Mouse (Mus musculus) heart, postnatal 0 days (tissue): ENCODE results near the gene Mr1. TPM values are rescaled to one million over a fixed set of nuclear protein-coding genes. Genes with fewer than 3 reads are reported as not detected.
A peak's percentile ranks its signal among the peaks of the same experiment; 100 is the strongest.

ENCODE experiments used
- ATAC-seq: fragments of 200-750 bp; cut with Nextera tagmentation; 2 replicates; pipeline ENCODE4 v1.8.0; 2017; ENCODE audit warnings: low read depth, moderate number of reproducible peaks, moderate library complexity; ENCODE audit not compliant: insufficient read depth
- DNase-seq: peaks from one replicate; pipeline ENCODE4 v3.0.0-alpha.2; 2016; ENCODE audit warnings: low spot score
- H3K27ac ChIP-seq: fragments of 300-500 bp; sonication (generic); 2 replicates; pipeline ENCODE4 v1.5.1; 2014; ENCODE audit warnings: low read depth, mild to moderate bottlenecking
- H3K27me3 ChIP-seq: fragments of 300-500 bp; sonication (generic); 2 replicates; pipeline ENCODE4 v1.6.1; 2014; ENCODE audit warnings: low read length, mixed read lengths; ENCODE audit not compliant: control insufficient read depth, insufficient read depth
- H3K36me3 ChIP-seq: fragments of 300-500 bp; sonication (generic); replicated peaks from 2 replicates; pipeline ENCODE4 v1.6.1; 2014; ENCODE audit warnings: low read length, mixed read lengths; ENCODE audit not compliant: control insufficient read depth, insufficient read depth
- H3K4me1 ChIP-seq: fragments of 300-500 bp; sonication (generic); 2 replicates; pipeline ENCODE4 v1.6.1; 2014; ENCODE audit warnings: antibody characterized with exemption; ENCODE audit not compliant: control insufficient read depth, insufficient read depth
- H3K4me2 ChIP-seq: fragments of 300-500 bp; sonication (generic); 2 replicates; pipeline ENCODE4 v1.6.1; 2014; ENCODE audit warnings: low read depth, mild to moderate bottlenecking, low read length, moderate library complexity
- H3K4me3 ChIP-seq: fragments of 300-500 bp; sonication (generic); 2 replicates; pipeline ENCODE4 v1.5.1; 2014; ENCODE audit warnings: low read depth, low read length
- H3K9ac ChIP-seq: fragments of 300-500 bp; sonication (generic); replicated peaks from 2 replicates; pipeline ENCODE4 v1.6.1; 2014; ENCODE audit warnings: low read depth, low read length, mixed read lengths
- H3K9me3 ChIP-seq: fragments of 300-500 bp; sonication (generic); replicated peaks from 2 replicates; pipeline ENCODE4 v1.6.1; 2016; ENCODE audit warnings: low read length; ENCODE audit not compliant: control insufficient read depth
- CTCF ChIP-seq: IDR thresholded peaks from 2 replicates; pipeline ENCODE4 v1.5.1; 2016; ENCODE audit warnings: antibody characterized with exemption, control low read depth, low read depth
- EP300 ChIP-seq: IDR thresholded peaks from 2 replicates; pipeline ENCODE4 v1.6.1; 2016; ENCODE audit warnings: antibody characterized with exemption, low read depth
- WGBS: fragments of 180-500 bp; shearing (Covaris S2); extraction: QIAGEN DNeasy Blood & Tissue Kit; methylation state at CpG from one replicate; pipeline ENCODE4 v1.1.7; 2014; 5-methylcytosine and 5-hydroxymethylcytosine counted together
- polyA plus RNA-seq: library from polyadenylated mRNA; unstranded; fragments of >200 nt; fragmentation: Nextera tagmentation; extraction: Ambion mirVana; gene quantifications from 2 replicates; pipeline ENCODE4 v1.2.1, GENCODE M21; 2015
- total RNA-seq: library from RNA; depleted of rRNA; stranded (reverse); fragments of >200 nt; gene quantifications from 2 replicates; pipeline ENCODE4 v1.2.3, GENCODE M21; 2014; ENCODE audit warnings: low replicate concordance

Gene Mr1
- total and polyA plus RNA-seq, 2 experiments from 2014 or later, result 6.5 to 8.2 TPM

DNA sequence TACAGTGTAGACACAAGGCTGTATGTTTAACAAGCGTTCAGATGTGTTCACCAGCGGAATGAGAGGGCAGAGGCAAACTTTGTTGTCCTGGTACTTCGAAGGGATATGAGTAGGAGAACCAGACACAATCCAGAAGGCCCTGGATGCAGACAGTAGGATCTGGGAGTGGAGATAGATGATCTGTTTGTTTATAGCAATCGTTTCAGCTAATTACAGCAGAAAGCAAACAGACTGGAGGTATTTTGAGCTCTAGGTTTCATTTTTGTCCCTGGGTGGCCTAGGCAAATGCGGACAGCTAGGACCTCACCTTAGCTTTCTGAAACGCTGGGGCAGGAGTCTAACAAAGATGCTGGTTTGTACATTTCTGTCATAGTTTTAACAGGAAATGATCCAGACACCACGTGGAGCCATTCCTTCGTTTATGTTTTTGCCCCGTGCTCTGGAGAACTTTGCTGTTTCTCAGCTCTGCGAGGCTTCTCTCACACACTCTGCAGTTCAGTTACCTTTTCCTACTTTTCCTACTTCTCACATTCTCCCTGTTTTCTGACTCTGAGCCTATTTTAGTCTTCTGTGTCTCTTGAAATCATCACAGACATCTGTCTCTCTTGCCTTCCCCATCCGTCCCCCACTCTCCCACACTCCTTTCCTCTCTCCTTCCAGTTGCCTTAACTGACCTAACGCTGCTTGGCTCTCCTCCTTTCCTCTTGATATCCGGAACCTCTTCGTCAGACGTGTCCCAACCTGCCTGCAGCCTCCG lies 57.6 kb downstream of the Mr1 start:
- TF ChIP-seq EP300 (no peak), CTCF (no peak)
- Histone ChIP-seq H3K9me3 (no peaks in the 10 kb centered on the region), H3K4me3 (no peak overlapping the region), H3K4me2 (no peak overlapping the region), H3K27ac (no peak overlapping the region), H3K36me3 (no peaks in the 10 kb centered on the region), H3K4me1 (peaks cover 62% of the 10 kb centered on the region), H3K27me3 (no peaks in the 10 kb centered on the region), H3K9ac (no peak overlapping the region)
- 42% methylated on average over 16 of the region's 16 CpGs for WGBS
- ATAC-seq, result no peak
- no peak for DNase-seq

DNA sequence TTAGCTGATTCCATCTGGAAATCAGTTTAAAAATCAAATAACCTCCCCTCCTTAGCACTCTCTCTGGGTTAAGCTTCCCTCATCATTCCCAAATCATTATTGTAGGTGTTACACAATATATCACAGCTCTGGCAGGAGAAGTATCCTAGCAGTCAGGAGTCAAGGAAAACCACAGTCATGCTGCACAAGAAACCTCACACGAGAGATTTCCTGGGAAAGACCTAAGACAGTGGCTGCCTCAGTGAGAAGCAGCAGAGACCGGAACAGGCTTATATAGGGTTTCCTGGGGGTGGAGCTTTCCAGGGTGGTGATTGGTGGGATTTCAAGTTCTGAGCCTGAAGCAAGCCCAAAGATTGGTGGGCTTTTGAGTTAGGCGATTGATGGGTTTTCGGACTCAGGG lies 58.6 kb downstream of the Mr1 start:
- 87% methylated on average over 4 of the region's 4 CpGs for WGBS
- TF ChIP-seq EP300 (no peak), CTCF (no peak)
- ATAC-seq (no peak), DNase-seq (no peak)
- Histone ChIP-seq H3K36me3 (no peaks in the 10 kb centered on the region), H3K4me3 (no peak overlapping the region), H3K4me1 (peaks cover 56% of the 10 kb centered on the region), H3K27me3 (no peaks in the 10 kb centered on the region), H3K9me3 (no peaks in the 10 kb centered on the region), H3K4me2 (no peak overlapping the region), H3K9ac (no peak overlapping the region), H3K27ac (no peak overlapping the region)

DNA sequence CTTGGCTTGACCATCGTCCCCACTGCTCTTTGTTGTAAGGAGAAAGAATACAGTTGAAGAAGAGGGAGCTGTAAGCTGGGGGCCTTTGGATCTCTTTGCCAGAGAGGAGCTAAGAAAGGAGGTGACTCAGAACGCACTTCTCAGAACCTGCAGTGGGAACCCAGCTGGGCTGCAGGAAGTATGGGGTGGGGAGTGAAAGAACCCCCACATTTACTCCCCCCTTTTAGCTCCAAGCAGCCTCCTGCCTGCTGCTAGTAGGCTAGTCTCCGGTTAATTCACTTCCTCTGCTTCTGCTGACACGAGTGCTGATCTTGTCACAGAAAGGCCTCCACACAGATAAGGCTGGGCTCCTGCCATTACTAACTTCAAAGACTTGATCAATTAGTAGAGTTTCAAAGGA lies 59.7 kb downstream of the Mr1 start:
- no peak for ATAC-seq
- WGBS, result 18% methylated on average over 4 of the region's 4 CpGs
- TF ChIP-seq EP300 (no peak), CTCF (no peak)
- H3K4me3 ChIP-seq, result no peak overlapping the region
- peak overlapping the region; percentile 58 for H3K27ac ChIP-seq
- H3K4me2 ChIP-seq, result no peak overlapping the region
- DNase-seq, result no peak
- H3K36me3 ChIP-seq, result no peaks in the 10 kb centered on the region
- H3K9ac ChIP-seq, result no peak overlapping the region
- H3K27me3 ChIP-seq, result no peaks in the 10 kb centered on the region
- peaks cover 52% of the 10 kb centered on the region for H3K4me1 ChIP-seq
- no peaks in the 10 kb centered on the region for H3K9me3 ChIP-seq

DNA sequence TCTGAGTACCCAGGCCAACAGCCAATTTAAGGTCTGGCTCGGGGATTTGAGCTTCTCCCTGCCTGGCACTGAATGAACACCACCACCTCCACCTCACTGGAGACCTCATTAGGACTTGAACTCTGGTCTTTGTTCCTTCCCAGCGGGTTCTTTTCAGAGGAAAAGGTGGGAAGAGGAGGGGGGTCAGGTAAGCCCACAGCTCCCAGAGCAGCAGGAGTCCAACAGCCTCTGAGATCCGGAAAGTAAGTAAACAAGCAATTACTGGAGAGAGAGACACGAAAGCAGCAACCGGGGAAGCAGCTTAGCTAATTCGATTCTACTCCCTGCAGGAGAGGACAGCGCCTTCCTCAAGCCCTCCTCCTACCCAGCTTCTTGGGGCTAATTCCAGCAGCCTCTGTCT lies 60.2 kb downstream of the Mr1 start:
- H3K4me3 ChIP-seq, result no peak overlapping the region
- H3K36me3 ChIP-seq, result no peaks in the 10 kb centered on the region
- 34% methylated on average over 7 of the region's 7 CpGs for WGBS
- H3K9ac ChIP-seq, result no peak overlapping the region
- ATAC-seq (no peak), DNase-seq (no peak)
- H3K4me2 ChIP-seq, result no peak overlapping the region
- H3K9me3 ChIP-seq, result no peaks in the 10 kb centered on the region
- TF ChIP-seq CTCF (no peak), EP300 (no peak)
- H3K27ac ChIP-seq, result peak overlapping the region; percentile 58
- no peaks in the 10 kb centered on the region for H3K27me3 ChIP-seq
- H3K4me1 ChIP-seq, result peaks cover 51% of the 10 kb centered on the region

DNA sequence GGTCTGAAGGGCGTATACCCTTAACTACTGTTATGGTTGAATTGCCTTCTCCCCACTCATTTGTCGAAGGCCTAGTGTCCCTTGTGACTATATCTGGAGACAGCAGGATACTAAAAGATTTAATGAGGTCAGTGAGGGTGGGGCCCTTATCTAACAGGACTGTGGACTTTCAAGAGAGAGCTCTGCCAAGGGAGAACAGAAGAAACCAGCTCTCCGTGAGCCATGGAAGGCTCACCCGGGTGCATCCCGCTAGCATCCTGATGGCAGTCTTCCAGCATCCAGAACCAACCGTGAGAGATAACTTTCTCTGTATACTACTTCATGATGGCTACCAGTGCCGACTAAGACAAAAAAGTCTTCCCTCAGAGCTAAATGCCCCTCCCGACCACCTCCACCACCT lies 61.8 kb downstream of the Mr1 start:
- TF ChIP-seq CTCF (no peak), EP300 (no peak)
- Histone ChIP-seq H3K27ac (no peak overlapping the region), H3K4me2 (no peak overlapping the region), H3K27me3 (no peaks in the 10 kb centered on the region), H3K4me1 (peaks cover 46% of the 10 kb centered on the region), H3K4me3 (no peak overlapping the region), H3K9me3 (no peaks in the 10 kb centered on the region), H3K36me3 (no peaks in the 10 kb centered on the region), H3K9ac (no peak overlapping the region)
- 40% methylated on average over 8 of the region's 8 CpGs for WGBS
- DNase-seq, result no peak
- ATAC-seq, result no peak
